Mouse (Mus musculus) CH12.LX (cell line): ENCODE results near the gene Ikbip. TPM values are rescaled to one million over a fixed set of nuclear protein-coding genes. Genes with fewer than 3 reads are reported as not detected.

Experiments
- DNase-seq: peaks from one replicate; pipeline ENCODE4 v3.0.0-alpha.2; 2013; ENCODE audit errors: extremely low read depth
- H3K27ac ChIP-seq: 2 replicates; pipeline ENCODE4 v1.5.1; 2012; ENCODE audit warnings: low read depth, mild to moderate bottlenecking, control low read depth, moderate library complexity; ENCODE audit not compliant: insufficient read depth
- H3K27me3 ChIP-seq: replicated peaks from 2 replicates; pipeline ENCODE3; 2012; ENCODE audit warnings: inconsistent platforms
- H3K36me3 ChIP-seq, 2 experiments: replicated peaks in 1 of 2; 2 replicates each; pipeline versions ENCODE3 to v1.6.1; 2012; ENCODE audit warnings: inconsistent platforms in 1 of 2, low read length in 1 of 2, mild to moderate bottlenecking in 1 of 2, mixed read lengths in 1 of 2, moderate library complexity in 1 of 2; ENCODE audit not compliant: control insufficient read depth in 1 of 2, insufficient read depth in 1 of 2
- H3K4me1 ChIP-seq, 2 experiments: 2 replicates each; pipeline ENCODE4 v1.6.1; 2012; ENCODE audit warnings: inconsistent platforms in 1 of 2, moderate library complexity in 1 of 2; ENCODE audit not compliant: insufficient read depth in 2 of 2, control insufficient read depth in 1 of 2
- H3K4me2 ChIP-seq: 2 replicates; pipeline ENCODE4 v1.6.1; 2012; ENCODE audit warnings: low read depth, mild to moderate bottlenecking, control low read depth; ENCODE audit not compliant: poor library complexity, insufficient read depth, severe bottlenecking
- H3K4me3 ChIP-seq, 3 experiments: fragments of 150-350 bp in 1 of 3; sonication (generic) in 1 of 3; replicated peaks in 1 of 3; 2 replicates each; pipeline versions ENCODE3 to v1.5.1; 2011 to 2012; ENCODE audit warnings: low read depth in 2 of 3, low read length in 2 of 3, mild to moderate bottlenecking in 2 of 3, moderate library complexity in 2 of 3, control low read depth in 1 of 3, improper control_type of control experiment in 1 of 3, inconsistent platforms in 1 of 3, mixed read lengths in 1 of 3; ENCODE audit not compliant: poor library complexity in 1 of 3
- H3K79me2 ChIP-seq: replicated peaks from 2 replicates; pipeline ENCODE4 v1.6.1; 2012; ENCODE audit warnings: mild to moderate bottlenecking, moderate library complexity; ENCODE audit not compliant: control insufficient read depth, poor library complexity, insufficient read depth, severe bottlenecking; ENCODE audit errors: extremely low read depth
- H3K9ac ChIP-seq: 2 replicates; pipeline ENCODE4 v1.6.1; 2012; ENCODE audit warnings: low read depth, mild to moderate bottlenecking, control low read depth, moderate library complexity; ENCODE audit not compliant: insufficient read depth
- H3K9me3 ChIP-seq: replicated peaks from 2 replicates; pipeline ENCODE3; 2012; ENCODE audit warnings: low read length, inconsistent platforms, mixed read lengths
- BHLHE40 ChIP-seq: IDR thresholded peaks from 2 replicates; pipeline ENCODE4 v1.6.1; 2011; ENCODE audit warnings: mild to moderate bottlenecking, low read depth, low read length, improper control_type of control experiment
- ELF1 ChIP-seq: IDR thresholded peaks from 2 replicates; pipeline ENCODE4 v1.6.1; 2014; ENCODE audit warnings: low read depth, mild to moderate bottlenecking, inconsistent platforms, low read length, improper control_type of control experiment
- ETS1 ChIP-seq: conservative IDR thresholded peaks from 2 replicates; pipeline ENCODE4 v1.6.1; 2012; ENCODE audit warnings: low read depth, mild to moderate bottlenecking, inconsistent platforms, low read length, improper control_type of control experiment, moderate library complexity
- GABPA ChIP-seq: IDR thresholded peaks from 2 replicates; pipeline ENCODE4 v1.6.1; 2012; ENCODE audit warnings: low read depth, low read length, improper control_type of control experiment, inconsistent platforms; ENCODE audit not compliant: insufficient replicate concordance
- JUN ChIP-seq: IDR thresholded peaks from 2 replicates; pipeline ENCODE4 v1.6.1; 2011; ENCODE audit warnings: low read depth, mild to moderate bottlenecking, low read length, improper control_type of control experiment, moderate library complexity; ENCODE audit not compliant: insufficient read depth
- KAT2A ChIP-seq: IDR thresholded peaks from 2 replicates; pipeline ENCODE4 v1.6.1; 2012; ENCODE audit warnings: low read length, improper control_type of control experiment, inconsistent platforms; ENCODE audit not compliant: insufficient replicate concordance
- MAZ ChIP-seq: IDR thresholded peaks from 2 replicates; pipeline ENCODE4 v1.6.1; 2012; ENCODE audit warnings: low read depth, mild to moderate bottlenecking, inconsistent platforms, low read length, improper control_type of control experiment, moderate library complexity
- MEF2A ChIP-seq: IDR thresholded peaks from 2 replicates; pipeline ENCODE4 v1.6.1; 2014; ENCODE audit warnings: low read depth, mild to moderate bottlenecking, inconsistent platforms, low read length, improper control_type of control experiment, borderline replicate concordance
- NELFE ChIP-seq: IDR thresholded peaks from 2 replicates; pipeline ENCODE4 v1.6.1; 2011; ENCODE audit warnings: low read depth, low read length, improper control_type of control experiment
- NRF1 ChIP-seq: IDR thresholded peaks from 2 replicates; pipeline ENCODE4 v1.6.1; 2014; ENCODE audit warnings: low read depth, mild to moderate bottlenecking, inconsistent platforms, low read length, improper control_type of control experiment, moderate library complexity
- PAX5 ChIP-seq: IDR thresholded peaks from 2 replicates; pipeline ENCODE4 v1.6.1; 2012; ENCODE audit warnings: low read length, inconsistent platforms, mixed read lengths
- POLR2A ChIP-seq: IDR thresholded peaks from 2 replicates; pipeline ENCODE4 v1.6.1; 2011; ENCODE audit warnings: low read depth, mild to moderate bottlenecking, improper control_type of control experiment, low read length
- POLR2AphosphoS2 ChIP-seq: IDR thresholded peaks from 2 replicates; pipeline ENCODE4 v1.6.1; 2011; ENCODE audit warnings: low read depth, low read length, improper control_type of control experiment
- RAD21 ChIP-seq: IDR thresholded peaks from 2 replicates; pipeline ENCODE4 v1.6.1; 2011; ENCODE audit warnings: low read depth, mild to moderate bottlenecking, low read length, improper control_type of control experiment, moderate library complexity
- RCOR1 ChIP-seq: conservative IDR thresholded peaks from 2 replicates; pipeline ENCODE4 v1.6.1; 2012; ENCODE audit warnings: low read depth, mild to moderate bottlenecking, inconsistent platforms, low read length, improper control_type of control experiment
- SIN3A ChIP-seq: IDR thresholded peaks from 2 replicates; pipeline ENCODE4 v1.6.1; 2012; ENCODE audit warnings: low read length, improper control_type of control experiment, inconsistent platforms
- SMC3 ChIP-seq: IDR thresholded peaks from 2 replicates; pipeline ENCODE4 v1.6.1; 2011; ENCODE audit warnings: low read depth, low read length, improper control_type of control experiment
- USF1 ChIP-seq: IDR thresholded peaks from 2 replicates; pipeline ENCODE4 v1.6.1; 2014; ENCODE audit warnings: low read depth, mild to moderate bottlenecking, inconsistent platforms, low read length, improper control_type of control experiment
- USF2 ChIP-seq: conservative IDR thresholded peaks from 2 replicates; pipeline ENCODE4 v1.6.1; 2011; ENCODE audit warnings: low read depth, low read length, improper control_type of control experiment
- ZC3H11A ChIP-seq: IDR thresholded peaks from 2 replicates; pipeline ENCODE4 v1.6.1; 2012; ENCODE audit warnings: low read depth, mild to moderate bottlenecking, inconsistent platforms, low read length, improper control_type of control experiment
- dilution Hi-C: fragments of 300-500 bp; cut with MboI; formaldehyde crosslinking; loops from 2 replicates; pipeline ENCODE4 v1.14.3; 2020; ENCODE audit warnings: low sequenced_read_pairs; ENCODE audit not compliant: extremely low pct_unique_long_range_greater_than_20kb, extremely low pct_ligation_motif_present
- in situ Hi-C: fragments of 300-500 bp; cut with MboI; formaldehyde crosslinking; loops from 3 replicates; pipeline ENCODE4 v1.14.3; 2019; ENCODE audit warnings: low sequenced_read_pairs, low pct_ligation_motif_present, low pct_unique_long_range_greater_than_20kb, mixed read lengths
- polyA plus RNA-seq: library from polyadenylated mRNA; unstranded; fragments of >175 nt; gene quantifications from 2 replicates; pipeline ENCODE4 v1.2.1, GENCODE M21; 2012; ENCODE audit warnings: low read depth; ENCODE audit not compliant: insufficient read length
- total RNA-seq, 2 experiments: library from RNA; depleted of rRNA; stranded (reverse); fragments of 300-350 nt in 1 of 2; fragments of >200 nt in 1 of 2; gene quantifications; 2 replicates each; pipeline ENCODE4 v1.2.3; 2012 to 2014

Ikbip gene
- total and polyA plus RNA-seq, 3 experiments: 2.1 to 7.2 (median 6.0) TPM

- H3K79me2 ChIP-seq: no peaks in the 10 kb centered on the region
- in situ Hi-C loops (no loop called here), dilution Hi-C loops (no loop called here)
- H3K4me2 ChIP-seq: no peak overlapping the region
- DNase-seq: no peak
- no peaks in the 10 kb centered on the region for H3K4me1 ChIP-seq
- no peak for TF ChIP-seq RCOR1
- no peak for TF ChIP-seq POLR2A
- no peak for TF ChIP-seq MEF2A
- H3K9ac ChIP-seq: no peak overlapping the region
- no peaks in the 10 kb centered on the region for H3K9me3 ChIP-seq
- H3K27me3 ChIP-seq: no peaks in the 10 kb centered on the region
- no peak overlapping the region for H3K4me3 ChIP-seq
- H3K36me3 ChIP-seq: no peaks in the 10 kb centered on the region
- H3K27ac ChIP-seq: no peak overlapping the region
Measured at GRCm38 (mm10) chr10:91098056-91098455, 15.3 kb downstream of the Ikbip start.

DNA sequence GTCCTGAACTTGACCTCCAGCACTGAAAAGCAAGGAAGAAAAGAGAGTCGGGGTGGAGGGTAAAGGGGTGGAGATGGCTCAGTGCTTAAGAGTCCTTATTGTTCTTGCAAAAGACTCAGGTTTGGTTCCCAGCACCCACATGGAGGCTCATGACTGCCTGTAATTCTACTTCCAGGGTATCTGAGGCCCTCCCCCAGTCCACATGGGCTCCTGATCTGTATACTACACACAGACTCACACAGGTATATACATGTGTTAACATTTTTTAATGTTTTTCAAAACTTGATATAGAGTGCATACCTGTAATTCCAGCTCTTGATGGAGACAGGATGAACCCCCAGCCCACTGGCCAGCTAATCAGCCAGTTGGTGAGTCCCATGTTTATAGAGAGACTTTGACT, 17.4 kb downstream of the Ikbip start:
- no peak overlapping the region for H3K9ac ChIP-seq
- in situ Hi-C loops: no loop called here
- no peak for DNase-seq
- H3K9me3 ChIP-seq: no peaks in the 10 kb centered on the region
- H3K4me3 ChIP-seq: no peak overlapping the region
- H3K79me2 ChIP-seq: no peaks in the 10 kb centered on the region
- dilution Hi-C loops: no loop called here
- H3K4me2 ChIP-seq: no peak overlapping the region
- no peaks in the 10 kb centered on the region for H3K36me3 ChIP-seq
- no peaks in the 10 kb centered on the region for H3K4me1 ChIP-seq
- TF ChIP-seq NELFE (no peak), MAZ (no peak), RCOR1 (no peak), RAD21 (no peak), SMC3 (no peak), PAX5 (no peak), ZC3H11A (no peak), USF2 (no peak), ELF1 (no peak), USF1 (no peak)
- TF ChIP-seq, all 38 proteins: peak for 0
- Histone ChIP-seq H3K27ac (no peak overlapping the region), H3K27me3 (no peaks in the 10 kb centered on the region)

DNA sequence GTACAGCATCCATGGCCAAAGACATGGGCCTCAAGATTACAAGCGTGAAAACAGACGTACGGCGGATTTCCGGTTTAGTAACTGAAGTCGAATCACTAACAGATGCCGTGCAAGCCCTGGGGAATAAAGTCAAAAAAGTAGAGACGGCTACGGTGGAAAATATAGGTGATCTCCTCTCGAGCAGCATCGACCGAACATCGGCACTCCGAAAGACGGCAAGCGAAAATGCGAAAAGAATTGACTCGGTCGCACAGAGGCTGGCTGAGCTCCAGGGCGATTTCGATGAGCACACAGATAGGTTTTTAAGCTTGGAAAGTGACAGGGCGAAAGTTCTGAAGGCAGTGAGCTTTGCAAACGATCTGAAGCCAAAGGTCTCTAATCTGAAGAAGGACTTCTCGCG, 19.2 kb downstream of the Ikbip start:
- TF ChIP-seq KAT2A (no peak), ETS1 (no peak), ZC3H11A (no peak), USF1 (no peak), RAD21 (no peak), NRF1 (no peak), JUN (no peak), RCOR1 (no peak), GABPA (no peak), BHLHE40 (no peak), ELF1 (no peak), POLR2AphosphoS2 (no peak), PAX5 (no peak), SIN3A (no peak)
- in situ Hi-C loops (no loop called here), dilution Hi-C loops (no loop called here)
- Histone ChIP-seq H3K9ac (no peak overlapping the region), H3K27me3 (no peaks in the 10 kb centered on the region), H3K4me3 (no peak overlapping the region), H3K4me1 (no peaks in the 10 kb centered on the region), H3K27ac (no peak overlapping the region), H3K9me3 (no peaks in the 10 kb centered on the region), H3K36me3 (no peaks in the 10 kb centered on the region), H3K79me2 (no peaks in the 10 kb centered on the region), H3K4me2 (no peak overlapping the region)
- DNase-seq: no peak
